Mouse (Mus musculus) thymus, postnatal 14 days (tissue): ENCODE data around the gene Mrvi1.

Source experiments
- DNase-seq: peaks from one replicate; pipeline ENCODE4 v3.0.0; 2021

The Mrvi1 gene

DNA sequence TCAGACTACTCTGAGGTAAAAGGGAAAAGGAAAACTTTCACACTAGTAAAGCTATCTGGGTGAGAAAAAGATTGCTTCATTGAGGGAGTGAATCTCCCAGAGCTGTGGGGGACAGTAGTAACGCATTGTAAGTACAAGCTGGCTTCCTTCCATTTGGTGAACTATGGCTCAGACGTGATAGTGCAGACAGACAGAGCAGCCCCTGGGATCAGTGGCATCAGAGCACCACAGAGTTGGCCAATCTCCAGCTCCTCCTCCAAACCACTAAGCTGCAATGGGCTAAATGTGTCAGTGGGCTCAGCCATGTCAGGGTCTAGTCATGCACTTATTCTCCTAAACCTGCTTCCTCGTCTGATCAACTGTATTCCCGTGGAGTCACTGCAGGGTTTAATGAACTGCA is 158.7 kb downstream of the Mrvi1 start:
- DNase-seq: no peak

DNA sequence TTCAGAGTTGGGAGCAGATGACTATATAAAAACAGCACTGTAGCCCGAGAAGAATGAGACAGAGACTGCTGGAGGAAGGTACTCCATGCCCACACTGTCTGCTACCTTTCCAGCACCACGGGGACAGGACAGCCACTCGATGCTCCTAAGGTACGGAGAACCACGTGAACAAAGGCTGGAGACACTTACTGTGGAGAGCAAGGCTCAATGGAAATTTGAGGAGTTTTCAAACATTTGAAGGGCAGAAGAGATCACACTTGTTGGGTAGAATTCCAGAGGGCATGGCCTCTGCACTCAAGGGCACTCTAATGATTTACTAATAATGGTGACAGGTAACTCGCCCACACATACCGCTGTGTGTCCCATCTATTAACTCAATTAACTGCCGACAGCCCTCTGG is 159.2 kb downstream of the Mrvi1 start:
- DNase-seq: no peak

DNA sequence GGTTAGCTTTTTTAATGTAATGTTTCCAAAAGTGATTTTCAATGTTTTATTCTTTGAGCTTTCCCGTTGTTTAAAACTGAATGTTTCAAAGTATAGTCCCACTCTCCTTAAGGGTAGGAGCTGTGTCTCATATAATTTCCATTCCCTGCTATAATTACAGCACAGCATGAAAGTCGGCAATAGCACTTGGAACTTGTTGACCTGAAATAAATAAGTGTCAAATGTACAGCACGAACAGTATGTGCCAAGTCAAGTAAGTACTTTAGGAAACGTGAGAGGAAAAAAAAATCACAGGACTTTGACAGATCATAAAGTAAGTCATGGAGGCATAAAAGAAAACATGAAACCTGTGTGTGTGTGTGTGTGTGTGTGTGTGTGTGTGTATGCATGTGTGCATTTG is 160.2 kb downstream of the Mrvi1 start:
- DNase-seq: no peak

DNA sequence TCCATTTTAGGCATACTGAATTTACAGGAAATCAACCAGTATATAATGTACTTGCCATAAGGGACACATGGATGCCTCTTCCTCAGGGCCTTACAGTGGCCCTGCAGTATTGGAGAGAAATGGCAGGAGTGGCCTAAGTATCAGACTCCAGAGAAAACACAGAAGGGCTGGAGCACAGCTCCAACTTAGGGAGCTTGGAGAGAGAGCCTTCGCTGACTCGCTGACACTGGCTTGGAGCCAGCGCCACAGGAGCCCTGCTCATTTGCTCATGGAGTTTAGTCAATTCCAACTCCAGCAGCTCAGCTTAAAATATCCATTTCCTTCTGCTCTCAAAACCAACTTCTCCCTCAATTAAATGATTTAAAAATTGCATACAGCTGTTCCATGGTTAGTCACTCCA is 160.6 kb downstream of the Mrvi1 start:
- DNase-seq: no peak

DNA sequence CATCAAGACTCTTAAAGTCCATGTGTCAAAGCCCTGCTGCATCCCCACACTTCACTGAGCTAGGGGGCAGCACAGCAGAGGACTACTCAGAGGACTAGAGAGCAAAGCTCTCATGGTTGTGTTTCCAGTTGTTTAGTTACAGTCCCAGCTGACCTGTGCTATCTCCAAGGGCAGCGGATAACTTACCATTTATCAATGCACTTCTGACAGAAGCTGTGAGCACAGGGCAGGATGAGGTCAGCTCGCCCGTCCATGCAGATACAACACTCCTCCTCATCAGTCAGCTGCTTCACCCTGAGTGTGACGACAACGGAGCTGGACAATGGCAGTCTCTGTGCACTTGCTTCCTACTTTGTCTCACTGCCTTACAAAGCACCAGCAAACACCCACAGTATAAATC is 161.2 kb downstream of the Mrvi1 start:
- DNase-seq: no peak

DNA sequence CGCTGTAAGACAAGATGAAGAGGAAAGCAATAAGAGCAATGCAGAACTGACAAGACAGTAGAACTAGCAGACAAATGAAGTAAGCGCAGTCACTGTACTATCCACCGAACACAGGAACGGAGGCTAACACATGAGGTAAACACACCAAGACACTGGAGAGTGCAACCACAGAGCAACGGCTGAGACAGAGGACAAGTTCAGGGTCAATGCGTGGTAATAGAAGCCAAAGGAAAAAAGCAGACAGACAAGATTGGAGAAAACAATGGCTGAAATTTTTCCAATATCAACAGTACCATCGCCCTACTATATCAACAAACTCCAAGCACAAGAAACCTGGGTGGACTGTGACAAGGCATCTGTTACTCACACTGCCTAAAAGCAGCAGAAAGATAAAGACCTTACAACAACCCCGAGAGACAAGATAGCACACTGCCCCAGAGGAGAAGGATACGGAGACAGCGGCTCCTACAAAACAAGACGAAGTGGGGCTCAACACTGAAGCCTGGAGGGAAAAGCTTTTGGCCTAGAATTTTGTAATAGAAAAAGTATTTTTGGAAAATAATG is 163.4 kb downstream of the Mrvi1 start:
- DNase-seq: no peak
